Mouse (Mus musculus) lung, embryonic 16.5 days (tissue): ENCODE measurements around the gene Tbrg1. TPM values are rescaled to one million over a fixed set of nuclear protein-coding genes. Genes with fewer than 3 reads are reported as not detected.
A peak's percentile ranks its signal among the peaks of the same experiment; 100 is the strongest.

Experiments used
- ATAC-seq: fragments of 200-750 bp; cut with Nextera tagmentation; 2 replicates; pipeline ENCODE4 v1.8.0; 2017; ENCODE audit warnings: low read depth, mild to moderate bottlenecking, moderate library complexity
- H3K27ac ChIP-seq: fragments of 300-500 bp; sonication (generic); 2 replicates; pipeline ENCODE4 v1.5.1; 2014; ENCODE audit warnings: mild to moderate bottlenecking, control low read depth, low read length
- H3K27me3 ChIP-seq: fragments of 300-500 bp; sonication (generic); 2 replicates; pipeline ENCODE4 v1.6.1; 2014; ENCODE audit warnings: low read depth, low read length, mixed read lengths; ENCODE audit not compliant: control insufficient read depth, insufficient read depth
- H3K36me3 ChIP-seq: fragments of 300-500 bp; sonication (generic); 2 replicates; pipeline ENCODE4 v1.6.1; 2014; ENCODE audit warnings: low read length; ENCODE audit not compliant: control insufficient read depth, insufficient read depth
- H3K4me1 ChIP-seq: fragments of 300-500 bp; sonication (generic); replicated peaks from 2 replicates; pipeline ENCODE4 v1.6.1; 2014; ENCODE audit warnings: low read length, mixed read lengths; ENCODE audit not compliant: control insufficient read depth, insufficient read depth
- H3K4me2 ChIP-seq: fragments of 300-500 bp; sonication (generic); 2 replicates; pipeline ENCODE4 v1.6.1; 2014; ENCODE audit warnings: low read depth, low read length, control low read depth
- H3K4me3 ChIP-seq: fragments of 300-500 bp; sonication (generic); 2 replicates; pipeline ENCODE4 v1.5.1; 2014; ENCODE audit warnings: mild to moderate bottlenecking, low read length, control low read depth
- H3K9ac ChIP-seq: fragments of 300-500 bp; sonication (generic); 2 replicates; pipeline ENCODE4 v1.6.1; 2014; ENCODE audit warnings: low read length, control low read depth
- H3K9me3 ChIP-seq: fragments of 300-500 bp; sonication (generic); 2 replicates; pipeline ENCODE4 v1.6.1; 2016; ENCODE audit warnings: low read length; ENCODE audit not compliant: control insufficient read depth
- WGBS: fragments of 180-500 bp; shearing (Covaris S2); extraction: QIAGEN DNeasy Blood & Tissue Kit; methylation state at CpG from one replicate; pipeline ENCODE4 v1.1.7; 2014; 5-methylcytosine and 5-hydroxymethylcytosine counted together
- polyA plus RNA-seq: library from polyadenylated mRNA; unstranded; fragments of >200 nt; fragmentation: Nextera tagmentation; extraction: Ambion mirVana; gene quantifications from 2 replicates; pipeline ENCODE4 v1.2.1, GENCODE M21; 2015

Tbrg1 gene
- polyA plus RNA-seq, 1 experiment from 2014 or later, result 139 TPM

DNA sequence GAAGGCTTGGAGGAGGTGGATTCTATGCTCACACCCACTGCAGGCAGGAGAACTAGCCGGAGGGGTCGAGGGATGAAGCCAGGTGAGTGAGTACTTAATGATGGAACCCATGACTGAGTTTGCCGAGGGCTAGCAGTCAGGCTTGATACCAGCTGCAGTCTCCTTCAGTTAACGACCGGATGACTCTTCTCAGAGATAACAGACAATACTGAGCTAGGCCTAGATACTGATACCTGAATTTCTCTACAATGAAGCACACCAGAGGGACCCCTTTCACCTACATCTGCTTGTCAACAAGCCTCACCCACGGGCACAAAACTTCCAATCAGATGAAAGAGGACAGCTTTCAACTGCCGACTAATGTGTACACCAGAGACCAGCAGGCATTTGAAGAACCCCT, 8.9 kb upstream of the Tbrg1 start:
- H3K27me3 ChIP-seq, result no peaks in the 10 kb centered on the region
- H3K9me3 ChIP-seq, result no peaks in the 10 kb centered on the region
- H3K36me3 ChIP-seq, result no peaks in the 10 kb centered on the region
- no peak overlapping the region for H3K4me2 ChIP-seq
- no peak overlapping the region for H3K4me3 ChIP-seq
- H3K27ac ChIP-seq, result no peak overlapping the region
- 69% methylated on average over 7 of the region's 7 CpGs for WGBS
- H3K9ac ChIP-seq, result no peak overlapping the region
- 0 out of 2 replicates have a peak, but pooled peaks cover 2% of the 10 kb centered on the region for H3K4me1 ChIP-seq
- ATAC-seq, result no peak

DNA sequence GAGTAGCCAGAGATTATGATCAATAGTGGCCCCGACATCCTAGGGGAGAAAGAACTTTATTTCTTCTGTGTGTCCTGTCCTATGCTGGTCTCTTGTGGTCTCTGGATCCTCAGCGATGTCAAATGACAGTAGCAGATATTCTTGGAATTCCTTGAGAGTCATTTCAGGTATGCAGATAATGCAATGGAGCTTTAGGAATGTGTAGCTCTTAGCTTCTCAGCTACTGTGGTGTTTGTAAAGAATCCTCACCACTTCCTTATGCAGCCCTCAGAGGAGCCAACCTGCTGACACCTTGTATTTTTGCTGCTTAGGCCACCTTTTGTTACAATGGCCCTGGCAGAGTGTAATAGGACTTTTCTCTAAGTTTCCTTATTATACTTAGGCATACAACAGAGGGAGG, 7.5 kb upstream of the Tbrg1 start:
- Histone ChIP-seq H3K4me2 (no peak overlapping the region), H3K9ac (no peak overlapping the region), H3K27ac (no peak overlapping the region), H3K4me1 (0 out of 2 replicates have a peak, but pooled peaks cover 2% of the 10 kb centered on the region), H3K36me3 (no peaks in the 10 kb centered on the region), H3K9me3 (no peaks in the 10 kb centered on the region), H3K27me3 (no peaks in the 10 kb centered on the region), H3K4me3 (no peak overlapping the region)
- WGBS, result 53% methylated on average over 2 of the region's 2 CpGs
- ATAC-seq, result no peak

DNA sequence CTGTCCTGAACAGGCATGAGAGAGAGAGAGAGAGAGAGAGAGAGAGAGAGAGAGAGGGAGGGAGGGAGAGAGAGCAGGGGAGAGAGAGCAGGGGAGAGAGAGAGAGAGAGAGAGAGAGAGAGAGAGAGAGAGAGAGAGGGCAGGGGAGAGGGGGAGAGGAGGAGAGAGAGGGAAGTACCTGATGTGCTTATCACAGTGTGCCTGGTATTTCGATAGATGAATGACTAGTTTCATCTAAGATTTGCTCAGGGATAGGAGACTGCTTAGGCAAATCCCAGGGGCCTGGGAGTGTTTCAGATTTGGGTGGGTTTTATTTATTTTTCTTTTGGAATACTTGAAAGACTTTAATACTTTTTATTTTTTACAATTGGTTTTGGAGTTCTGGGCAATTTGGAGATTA, 6.1 kb upstream of the Tbrg1 start:
- H3K9me3 ChIP-seq, result no peaks in the 10 kb centered on the region
- no peaks in the 10 kb centered on the region for H3K4me1 ChIP-seq
- H3K4me2 ChIP-seq, result no peak overlapping the region
- 54% methylated on average over 1 of the region's 1 CpGs for WGBS
- ATAC-seq, result no peak
- H3K9ac ChIP-seq, result no peak overlapping the region
- no peaks in the 10 kb centered on the region for H3K27me3 ChIP-seq
- no peak overlapping the region for H3K4me3 ChIP-seq
- no peak overlapping the region for H3K27ac ChIP-seq
- H3K36me3 ChIP-seq, result no peaks in the 10 kb centered on the region

DNA sequence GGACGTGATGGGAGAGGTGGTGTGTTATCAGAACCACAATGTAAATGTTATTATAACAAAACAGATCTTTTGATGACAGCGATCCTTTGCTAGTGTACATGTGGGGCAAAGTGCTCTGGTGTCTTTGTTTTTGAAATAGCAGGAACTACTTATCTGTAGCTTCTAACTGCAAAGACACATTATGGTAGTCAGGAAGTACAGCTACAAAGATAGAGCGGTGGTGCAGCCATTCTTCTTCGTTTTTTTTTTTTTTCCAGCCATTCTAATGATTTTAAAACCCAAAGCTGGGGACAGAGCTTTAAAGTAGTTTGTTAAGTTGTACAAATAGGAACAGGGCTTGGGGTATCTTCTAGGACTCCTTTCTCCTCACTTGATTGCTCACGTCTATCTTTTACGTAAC, 2.3 kb upstream of the Tbrg1 start:
- Histone ChIP-seq H3K9me3 (no peaks in the 10 kb centered on the region), H3K27ac (no peak overlapping the region), H3K9ac (no peak overlapping the region), H3K4me2 (no peak overlapping the region), H3K27me3 (no peaks in the 10 kb centered on the region), H3K4me1 (peaks cover 5% of the 10 kb centered on the region; the same call in 1 of the 2 replicates), H3K4me3 (no peak overlapping the region), H3K36me3 (no peaks in the 10 kb centered on the region)
- no peak for ATAC-seq
- WGBS, result 66% methylated on average over 6 of the region's 6 CpGs

DNA sequence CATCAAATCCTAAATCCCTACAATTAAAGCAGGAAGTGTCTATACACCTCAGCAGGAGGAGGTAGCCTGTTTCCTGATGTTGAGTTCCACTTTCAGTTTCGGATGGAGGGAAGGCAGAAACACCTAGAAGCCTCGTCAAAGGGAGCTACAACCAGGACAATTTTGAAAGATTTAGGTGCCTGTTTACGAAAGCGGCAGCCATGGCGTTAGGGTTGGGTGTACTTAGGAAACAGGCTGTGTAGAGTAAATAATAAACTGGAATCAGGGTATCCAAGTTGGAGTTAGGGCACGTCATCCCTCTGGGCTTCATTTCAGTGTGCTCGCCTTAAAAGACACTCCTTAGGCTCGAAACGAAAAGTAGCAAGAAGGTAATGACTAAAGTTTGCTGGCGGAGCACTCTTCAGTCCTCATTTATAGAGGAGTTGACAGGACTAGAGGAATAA, 652 bp downstream of the Tbrg1 start:
- H3K36me3 ChIP-seq, result peaks cover 19% of the 10 kb centered on the region
- H3K27ac ChIP-seq, result peak overlapping the region; percentile 90
- H3K27me3 ChIP-seq, result no peaks in the 10 kb centered on the region
- no peaks in the 10 kb centered on the region for H3K9me3 ChIP-seq
- ATAC-seq, result peak; percentile 35
- peaks cover 5% of the 10 kb centered on the region; the same call in 1 of the 2 replicates for H3K4me1 ChIP-seq
- peak overlapping the region; percentile 70 for H3K4me2 ChIP-seq
- peak overlapping the region; percentile 83 for H3K4me3 ChIP-seq
- 1% methylated on average over 10 of the region's 10 CpGs for WGBS
- H3K9ac ChIP-seq, result peak overlapping the region; percentile 85

DNA sequence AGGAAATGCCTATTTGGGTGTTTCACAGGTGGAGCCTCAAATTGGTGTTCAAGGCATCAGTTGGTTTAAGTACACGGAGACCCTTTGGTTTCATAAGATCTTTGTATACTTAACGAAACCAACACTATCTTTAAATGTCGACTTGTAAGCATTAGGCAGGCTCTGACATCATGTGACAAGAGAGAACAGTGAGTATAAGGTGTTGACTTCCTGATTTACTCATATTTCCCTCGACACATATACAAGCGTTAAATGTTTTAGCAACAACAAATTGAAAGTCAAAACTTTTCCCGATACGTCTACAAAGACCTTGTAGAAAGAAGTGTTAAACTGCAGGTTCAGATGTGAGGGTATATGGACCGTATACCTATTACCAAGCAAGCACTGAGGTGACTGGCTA, 1.2 kb downstream of the Tbrg1 start:
- WGBS, result 41% methylated on average over 8 of the region's 8 CpGs
- peaks cover 24% of the 10 kb centered on the region for H3K36me3 ChIP-seq
- peak overlapping the region; percentile 70 for H3K4me2 ChIP-seq
- H3K27me3 ChIP-seq, result no peaks in the 10 kb centered on the region
- peak overlapping the region; percentile 85 for H3K9ac ChIP-seq
- H3K27ac ChIP-seq, result no peak overlapping the region; the same call in 1 of the 2 replicates
- H3K9me3 ChIP-seq, result no peaks in the 10 kb centered on the region
- H3K4me3 ChIP-seq, result peak overlapping the region; percentile 83
- H3K4me1 ChIP-seq, result peaks cover 5% of the 10 kb centered on the region; the same call in 1 of the 2 replicates
- no peak for ATAC-seq

DNA sequence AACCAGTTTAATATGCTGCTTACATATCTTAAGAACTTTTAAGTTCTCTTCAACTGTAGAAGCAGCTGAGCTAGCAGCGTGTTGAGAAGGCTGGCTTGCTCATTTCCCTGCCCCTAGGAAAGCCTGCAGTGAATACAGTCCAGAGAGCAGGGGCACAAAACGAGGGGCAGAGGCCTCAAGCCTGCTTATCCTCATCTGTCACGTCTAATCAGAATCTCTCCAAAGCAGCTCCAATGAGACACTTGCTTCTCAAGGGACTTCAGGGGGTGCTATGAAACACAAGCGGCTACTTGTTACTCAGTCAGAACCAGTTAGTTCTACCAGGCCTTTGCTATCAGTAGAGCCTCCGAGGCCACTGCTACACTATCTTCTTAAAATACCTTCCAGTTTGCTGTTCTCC, 3.3 kb downstream of the Tbrg1 start:
- H3K4me2 ChIP-seq, result no peak overlapping the region
- peaks cover 5% of the 10 kb centered on the region; the same call in 1 of the 2 replicates for H3K4me1 ChIP-seq
- no peak overlapping the region for H3K27ac ChIP-seq
- H3K4me3 ChIP-seq, result no peak overlapping the region
- H3K27me3 ChIP-seq, result no peaks in the 10 kb centered on the region
- H3K9ac ChIP-seq, result no peak overlapping the region
- H3K9me3 ChIP-seq, result no peaks in the 10 kb centered on the region
- ATAC-seq, result no peak
- 91% methylated on average over 5 of the region's 5 CpGs for WGBS
- peaks cover 44% of the 10 kb centered on the region for H3K36me3 ChIP-seq

DNA sequence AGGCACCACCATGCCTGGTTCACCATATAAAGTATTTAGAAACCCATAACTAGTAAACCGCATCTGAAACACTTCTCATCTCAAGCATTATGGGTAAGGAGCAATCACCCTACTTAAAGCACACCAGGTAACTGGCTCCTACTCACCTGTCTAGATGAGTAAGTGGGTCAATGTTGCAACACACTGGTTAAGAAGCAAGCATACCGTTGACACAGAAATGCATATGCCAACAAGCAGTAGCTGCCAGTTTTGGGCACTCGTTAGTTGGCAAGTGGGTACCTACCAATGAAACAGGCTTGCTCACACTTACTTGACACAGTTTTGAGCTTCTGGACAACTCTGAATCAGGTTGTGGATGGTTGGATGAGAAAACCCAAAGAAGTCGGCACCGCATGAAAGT, 6.5 kb downstream of the Tbrg1 start:
- no peak overlapping the region for H3K4me2 ChIP-seq
- no peaks in the 10 kb centered on the region for H3K9me3 ChIP-seq
- 96% methylated on average over 5 of the region's 5 CpGs for WGBS
- no peaks in the 10 kb centered on the region for H3K27me3 ChIP-seq
- H3K4me1 ChIP-seq, result peaks cover 3% of the 10 kb centered on the region; the same call in 1 of the 2 replicates
- H3K27ac ChIP-seq, result no peak overlapping the region
- H3K36me3 ChIP-seq, result peaks cover 54% of the 10 kb centered on the region
- no peak overlapping the region for H3K9ac ChIP-seq
- ATAC-seq, result no peak
- H3K4me3 ChIP-seq, result no peak overlapping the region

DNA sequence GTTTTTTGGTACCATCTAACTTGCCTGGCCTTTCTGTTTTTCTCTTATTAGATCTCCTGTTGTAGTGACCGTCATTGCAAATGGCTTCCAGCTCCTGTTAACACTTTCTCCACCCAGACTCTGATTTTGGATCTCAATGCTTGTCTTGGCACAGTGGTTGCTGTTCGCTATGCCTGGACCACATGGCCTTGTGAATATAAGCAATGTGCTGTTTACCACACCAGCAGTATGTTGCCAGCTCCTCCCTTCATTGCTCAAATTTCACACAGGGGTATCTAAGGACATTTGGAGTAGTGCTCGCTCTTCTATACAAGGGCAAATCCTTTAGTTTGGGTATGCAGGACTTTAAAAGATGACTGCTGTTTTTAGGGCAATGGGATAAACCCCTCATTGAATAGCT, 10.9 kb downstream of the Tbrg1 start:
- Histone ChIP-seq H3K4me1 (no peaks in the 10 kb centered on the region; the same call in 1 of the 2 replicates), H3K4me3 (no peak overlapping the region), H3K4me2 (no peak overlapping the region), H3K9me3 (no peaks in the 10 kb centered on the region), H3K27me3 (no peaks in the 10 kb centered on the region), H3K9ac (no peak overlapping the region), H3K27ac (no peak overlapping the region), H3K36me3 (peaks cover 33% of the 10 kb centered on the region)
- ATAC-seq, result no peak
- WGBS, result 58% methylated on average over 3 of the region's 3 CpGs

DNA sequence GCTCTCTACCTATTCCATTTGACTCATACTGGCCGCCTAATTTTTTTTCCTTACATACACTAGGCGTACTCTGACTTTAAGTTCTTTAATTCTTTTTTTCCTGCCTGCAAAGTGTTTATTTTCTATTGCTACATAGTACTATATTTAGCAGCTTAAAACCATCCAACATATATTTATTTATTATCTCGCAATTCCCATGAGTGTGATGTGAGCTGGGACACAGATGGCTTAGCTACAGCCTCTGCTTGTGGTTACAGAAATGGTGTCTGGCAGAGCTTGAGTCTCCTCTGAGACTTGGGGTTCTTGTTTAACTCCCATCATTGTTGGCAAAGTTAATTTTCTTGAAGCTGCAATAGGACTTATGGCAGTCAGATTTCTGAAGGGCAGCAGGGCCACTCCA, 18.4 kb downstream of the Tbrg1 start:
- no peak overlapping the region for H3K9ac ChIP-seq
- H3K4me2 ChIP-seq, result no peak overlapping the region
- peak; percentile 86 for ATAC-seq
- H3K27me3 ChIP-seq, result no peaks in the 10 kb centered on the region
- 46% methylated on average over 3 of the region's 3 CpGs for WGBS
- H3K9me3 ChIP-seq, result no peaks in the 10 kb centered on the region
- no peaks in the 10 kb centered on the region for H3K36me3 ChIP-seq
- H3K4me1 ChIP-seq, result peaks cover 17% of the 10 kb centered on the region; the same call in 1 of the 2 replicates
- H3K4me3 ChIP-seq, result no peak overlapping the region
- peak overlapping the region; percentile 48 for H3K27ac ChIP-seq
